Mouse (Mus musculus) adrenal gland, adult (tissue): ENCODE measurements around the gene Mrpl53.
A peak's percentile ranks its signal among the peaks of the same experiment; 100 is the strongest.

Experiments used
- DNase-seq, 2 experiments: peaks; one replicate each; pipeline ENCODE4 v3.0.0; 2022 to 2023; ENCODE audit warnings: low spot score in 1 of 2; ENCODE audit not compliant: inconsistent age in 2 of 2

The Mrpl53 gene

GRCm38 (mm10) chr6:83108762-83109668 lies at the start of gene Mrpl53:
Mrpl53 (plus strand) TSS chr6:83109040.
- DNase-seq, result peak; percentile 89 to 97

GRCm38 (mm10) chr6:83065995-83066394 lies 42.8 kb upstream of the Mrpl53 start:
- no peak for DNase-seq

- DNase-seq, result no peak
Measured at GRCm38 (mm10) chr6:83066441-83066840, 42.4 kb upstream of the Mrpl53 start.

GRCm38 (mm10) chr6:83068221-83068620 lies 40.6 kb upstream of the Mrpl53 start:
- DNase-seq, result no peak

GRCm38 (mm10) chr6:83068706-83069487 lies 39.9 kb upstream of the Mrpl53 start:
- DNase-seq, result peak in 1 of 2 experiments; percentile 61

- DNase-seq, result peak in 1 of 2 experiments; percentile 66
Measured at GRCm38 (mm10) chr6:83069488-83070246, 39.2 kb upstream of the Mrpl53 start.

GRCm38 (mm10) chr6:83070247-83070310 lies 38.8 kb upstream of the Mrpl53 start, which contains the start of gene Tlx2:
Tlx2 (minus strand) TSS chr6:83070293.
- DNase-seq, result no peak

- DNase-seq, result peak; percentile 56 to 82
Measured at GRCm38 (mm10) chr6:83070311-83071219, 38.3 kb upstream of the Mrpl53 start.

GRCm38 (mm10) chr6:83071220-83071619 lies 37.6 kb upstream of the Mrpl53 start:
- peak; percentile 61 to 70 for DNase-seq

- DNase-seq, result peak in 1 of 2 experiments; percentile 65
Measured at GRCm38 (mm10) chr6:83074979-83075378, 33.9 kb upstream of the Mrpl53 start.

GRCm38 (mm10) chr6:83077630-83078323 lies 31.1 kb upstream of the Mrpl53 start, which contains the start of gene Pcgf1:
Pcgf1 (plus strand) TSS chr6:83077869.
- DNase-seq, result no peak

- peak; percentile 99 to 100 for DNase-seq
Measured at GRCm38 (mm10) chr6:83078324-83078858, 30.4 kb upstream of the Mrpl53 start.

GRCm38 (mm10) chr6:83080210-83080609 lies 28.6 kb upstream of the Mrpl53 start:
- DNase-seq, result peak in 1 of 2 experiments; percentile 31

- peak in 1 of 2 experiments; percentile 38 for DNase-seq
Measured at GRCm38 (mm10) chr6:83083497-83083896, 25.3 kb upstream of the Mrpl53 start.

- peak in 1 of 2 experiments; percentile 32 for DNase-seq
Measured at GRCm38 (mm10) chr6:83084477-83084876, 24.4 kb upstream of the Mrpl53 start.

GRCm38 (mm10) chr6:83086121-83087035 lies 22.5 kb upstream of the Mrpl53 start, which contains the start of gene Lbx2:
Lbx2 (plus strand) TSS chr6:83086367.
- peak; percentile 70 to 87 for DNase-seq

- DNase-seq, result peak; percentile 78 to 91
Measured at GRCm38 (mm10) chr6:83087205-83087925, 21.5 kb upstream of the Mrpl53 start.

- no peak for DNase-seq
Measured at GRCm38 (mm10) chr6:83087926-83088260, 20.9 kb upstream of the Mrpl53 start.
